Mouse (Mus musculus) right cerebral cortex, postnatal 14 days (tissue): ENCODE data around the gene Rwdd1.
A peak's percentile ranks its signal among the peaks of the same experiment; 100 is the strongest.
"Not testable (repeated sequence)": the region's sequence is repeated elsewhere in the genome, so short reads cannot be mapped to it uniquely, and the experiment has no call there.

Experiments used
- DNase-seq: peaks from one replicate; pipeline ENCODE4 v3.0.0; 2022

Gene Rwdd1

GRCm38 (mm10) chr10:34019302-34020075 is at the start of gene Rwdd1:
Gene Rwdd1, minus strand, starts transcription at chr10:34019624.
- peak; percentile 98 for DNase-seq

- no peak for DNase-seq
Measured at GRCm38 (mm10) chr10:34066591-34066990, 47.2 kb upstream of the Rwdd1 start.

- DNase-seq: no peak
Measured at GRCm38 (mm10) chr10:34053987-34054386, 34.6 kb upstream of the Rwdd1 start.

- no peak for DNase-seq
Measured at GRCm38 (mm10) chr10:34044210-34044609, 24.8 kb upstream of the Rwdd1 start, which contains the start of gene Calhm4. Gene Calhm4, minus strand, starts transcription at chr10:34044310.

GRCm38 (mm10) chr10:34037401-34037800 is 18.0 kb upstream of the Rwdd1 start, which contains the start of gene Trappc3l:
Gene Trappc3l, plus strand, starts transcription at chr10:34037597.
- no peak for DNase-seq

- no peak for DNase-seq
Measured at GRCm38 (mm10) chr10:34036587-34036986, 17.2 kb upstream of the Rwdd1 start.

- peak; percentile 81 for DNase-seq
Measured at GRCm38 (mm10) chr10:34033630-34034305, 14.3 kb upstream of the Rwdd1 start.

GRCm38 (mm10) chr10:34030322-34030721 is 10.9 kb upstream of the Rwdd1 start:
- no peak for DNase-seq

- DNase-seq: no peak
Measured at GRCm38 (mm10) chr10:34018746-34019301, 600 bp downstream of the Rwdd1 start.

- DNase-seq: no peak
Measured at GRCm38 (mm10) chr10:34013241-34013640, 6.2 kb downstream of the Rwdd1 start.

GRCm38 (mm10) chr10:34012581-34012980 is 6.8 kb downstream of the Rwdd1 start:
- DNase-seq: no peak

GRCm38 (mm10) chr10:33998397-33998796 is 21.0 kb downstream of the Rwdd1 start:
- DNase-seq: no peak

- not testable (repeated sequence) for DNase-seq
Measured at GRCm38 (mm10) chr10:33996686-33997085, 22.7 kb downstream of the Rwdd1 start.

- DNase-seq: peak; percentile 60
Measured at GRCm38 (mm10) chr10:33986771-33987170, 32.7 kb downstream of the Rwdd1 start.

GRCm38 (mm10) chr10:33974781-33975494 is 44.5 kb downstream of the Rwdd1 start:
- no peak for DNase-seq

- no peak for DNase-seq
Measured at GRCm38 (mm10) chr10:33952509-33952908, 66.9 kb downstream of the Rwdd1 start.

GRCm38 (mm10) chr10:33950803-33951583 is 68.4 kb downstream of the Rwdd1 start, which contains the start of gene Zup1:
Gene Zup1, minus strand, starts transcription at chr10:33951269.
- DNase-seq: peak; percentile 71
